Mouse (Mus musculus) small intestine, adult 2 months (tissue): ENCODE measurements at regions not wholly inside any gene's neighbourhood (a gene's known extent, or its start where the extent isn't known, plus 50 kb on each side); places are given as distances from the start of the nearest gene placed in this dataset.

ENCODE experiments used
- H3K27ac ChIP-seq: fragments of 200-500 bp; 2 replicates; pipeline ENCODE4 v1.5.1; 2012; ENCODE audit warnings: low read depth, low read length, control low read depth, inconsistent platforms; ENCODE audit not compliant: insufficient read depth
- H3K27me3 ChIP-seq: fragments of 200-500 bp; 2 replicates; pipeline ENCODE4 v1.6.1; 2012; ENCODE audit warnings: mild to moderate bottlenecking, moderate library complexity, low read length, inconsistent platforms; ENCODE audit not compliant: control insufficient read depth, insufficient read depth
- H3K36me3 ChIP-seq: fragments of 200-500 bp; 2 replicates; pipeline ENCODE4 v1.6.1; 2012; ENCODE audit warnings: mild to moderate bottlenecking, low read length, control low read depth, inconsistent platforms; ENCODE audit not compliant: control insufficient read depth, insufficient read depth
- H3K4me1 ChIP-seq: fragments of 200-500 bp; 2 replicates; pipeline ENCODE4 v1.6.1; 2012; ENCODE audit warnings: low read length, inconsistent platforms, mixed read lengths; ENCODE audit not compliant: control insufficient read depth, insufficient read depth, insufficient read length
- H3K4me3 ChIP-seq: fragments of 200-500 bp; 2 replicates; pipeline ENCODE4 v1.5.1; 2012; ENCODE audit warnings: low read depth, mild to moderate bottlenecking, control low read depth, inconsistent platforms, low read length, moderate library complexity
- CTCF ChIP-seq: fragments of 200-500 bp; IDR thresholded peaks from 2 replicates; pipeline ENCODE4 v1.5.1; 2012; ENCODE audit warnings: low read depth, mild to moderate bottlenecking, control low read depth, inconsistent platforms, low read length, moderate library complexity, mixed read lengths; ENCODE audit not compliant: insufficient replicate concordance, insufficient read length; ENCODE audit errors: extremely low read depth
- POLR2A ChIP-seq: fragments of 200-500 bp; IDR thresholded peaks from 2 replicates; pipeline ENCODE4 v1.6.1; 2012; ENCODE audit warnings: low read depth, mild to moderate bottlenecking, control low read depth, inconsistent platforms, low read length, moderate library complexity
- WGBS: fragments of 180-500 bp; shearing (Covaris S2); methylation state at CpG from one replicate; pipeline ENCODE4 v1.1.7; 2018; 5-methylcytosine and 5-hydroxymethylcytosine counted together

DNA sequence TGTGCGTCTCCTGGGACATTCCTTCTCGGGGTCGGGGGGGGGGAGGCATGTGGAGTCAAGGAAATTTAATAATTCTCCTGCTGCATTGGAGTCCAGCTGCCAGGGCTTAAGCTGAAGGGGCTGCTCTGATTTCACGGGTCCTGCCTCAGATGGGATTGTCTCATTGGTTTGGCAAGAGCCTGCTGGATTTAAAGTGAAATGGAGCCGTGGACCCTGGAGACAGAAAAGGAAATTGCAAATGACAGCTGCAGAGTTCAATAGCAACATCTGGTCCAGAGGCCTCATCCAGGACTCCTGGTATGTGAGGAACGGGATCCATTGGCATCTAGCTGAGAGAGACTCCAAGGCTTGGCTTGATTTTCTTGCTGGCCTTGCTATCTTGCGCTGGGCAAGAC, 60.5 kb upstream of the Tmpo start:
- no peak overlapping the region for H3K27ac ChIP-seq
- no peaks in the 10 kb centered on the region for H3K27me3 ChIP-seq
- TF ChIP-seq CTCF = no peak
- no peak for TF ChIP-seq POLR2A
- 59% methylated on average over 7 of the region's 7 CpGs for WGBS
- no peaks in the 10 kb centered on the region for H3K4me1 ChIP-seq
- H3K36me3 ChIP-seq = no peaks in the 10 kb centered on the region
- H3K4me3 ChIP-seq = no peak overlapping the region

DNA sequence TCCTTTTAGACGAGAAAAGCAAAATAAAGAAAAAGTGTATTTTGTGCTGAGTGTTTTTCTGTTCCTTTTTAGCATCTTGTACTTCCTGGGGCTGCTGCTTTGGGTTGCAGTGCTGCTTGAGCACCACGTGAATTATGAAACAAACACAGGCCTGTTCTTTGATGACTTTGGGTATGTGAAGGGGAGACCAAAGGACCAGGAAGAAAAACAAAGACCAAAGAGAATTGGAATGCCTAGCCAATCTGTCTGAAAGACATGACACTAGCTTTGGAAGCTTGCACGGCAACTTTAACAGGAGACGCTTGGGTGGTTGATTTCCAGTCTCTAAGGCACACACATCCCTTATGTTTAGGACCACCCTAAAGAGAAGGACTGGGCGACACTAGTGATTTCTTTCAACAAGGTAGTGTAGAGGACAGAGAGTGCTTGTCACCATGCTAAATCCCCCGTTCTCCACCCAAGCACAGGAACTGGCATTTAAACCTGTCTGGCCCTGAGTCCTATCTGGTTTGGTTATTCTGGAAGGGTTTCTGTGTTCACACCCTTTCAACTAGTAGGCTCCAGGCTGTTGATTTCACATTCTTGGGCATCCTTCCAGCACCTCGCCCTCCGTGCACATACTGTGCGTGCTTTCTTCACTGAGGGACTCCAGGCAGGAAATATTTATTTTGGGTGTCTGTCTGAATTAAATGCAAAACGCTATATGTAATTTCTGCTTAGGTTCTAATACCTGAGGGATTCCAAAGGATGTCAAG, 59.9 kb upstream of the Tmpo start:
- no peaks in the 10 kb centered on the region for H3K4me1 ChIP-seq
- H3K36me3 ChIP-seq = no peaks in the 10 kb centered on the region
- TF ChIP-seq POLR2A (no peak), CTCF (no peak)
- no peak overlapping the region for H3K27ac ChIP-seq
- no peak overlapping the region for H3K4me3 ChIP-seq
- 39% methylated on average over 10 of the region's 10 CpGs for WGBS
- H3K27me3 ChIP-seq = no peaks in the 10 kb centered on the region

DNA sequence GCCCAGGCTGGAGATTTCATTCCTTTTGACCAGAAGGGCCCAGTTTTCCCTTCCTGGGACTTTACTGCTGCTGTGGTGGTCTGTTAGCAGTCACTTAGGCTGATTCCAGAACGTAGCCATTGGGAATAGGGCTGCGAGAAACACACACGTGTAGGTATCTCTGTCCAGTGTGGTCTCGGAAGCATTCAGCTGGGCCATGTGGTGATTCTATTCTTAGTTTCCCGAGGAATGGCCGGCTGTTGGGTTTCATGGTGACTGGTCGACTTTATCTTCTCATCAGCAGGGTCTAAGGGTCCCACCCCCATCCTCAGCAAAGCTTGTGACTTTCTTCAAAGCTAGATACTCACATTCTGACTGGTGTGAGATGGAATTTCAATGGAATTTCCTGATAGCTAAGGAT, 59.2 kb upstream of the Tmpo start:
- Histone ChIP-seq H3K27me3 (no peaks in the 10 kb centered on the region), H3K4me3 (no peak overlapping the region), H3K4me1 (no peaks in the 10 kb centered on the region), H3K27ac (no peak overlapping the region), H3K36me3 (no peaks in the 10 kb centered on the region)
- 82% methylated on average over 7 of the region's 7 CpGs for WGBS
- TF ChIP-seq CTCF (no peak), POLR2A (no peak)

DNA sequence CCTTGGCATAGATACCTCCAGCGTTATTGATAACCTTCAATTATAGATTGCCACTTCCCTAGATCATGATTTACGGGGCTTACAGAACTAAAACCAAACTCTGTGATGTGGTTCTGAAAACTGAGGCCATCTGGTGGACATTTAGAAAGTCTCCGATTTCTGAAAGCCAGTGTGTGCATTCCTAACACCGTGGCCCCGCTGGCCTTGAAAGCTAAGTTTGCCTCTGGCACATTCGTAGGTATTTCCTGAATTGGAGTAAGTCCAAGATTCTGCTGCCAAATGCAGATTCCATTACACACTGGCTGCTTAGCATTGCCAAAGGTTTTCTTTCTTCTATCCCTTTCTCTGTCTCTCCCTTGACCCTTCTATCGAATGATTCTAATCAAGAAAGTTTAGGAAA, 55.7 kb upstream of the Tmpo start:
- H3K27ac ChIP-seq = no peak overlapping the region
- no peaks in the 10 kb centered on the region for H3K36me3 ChIP-seq

DNA sequence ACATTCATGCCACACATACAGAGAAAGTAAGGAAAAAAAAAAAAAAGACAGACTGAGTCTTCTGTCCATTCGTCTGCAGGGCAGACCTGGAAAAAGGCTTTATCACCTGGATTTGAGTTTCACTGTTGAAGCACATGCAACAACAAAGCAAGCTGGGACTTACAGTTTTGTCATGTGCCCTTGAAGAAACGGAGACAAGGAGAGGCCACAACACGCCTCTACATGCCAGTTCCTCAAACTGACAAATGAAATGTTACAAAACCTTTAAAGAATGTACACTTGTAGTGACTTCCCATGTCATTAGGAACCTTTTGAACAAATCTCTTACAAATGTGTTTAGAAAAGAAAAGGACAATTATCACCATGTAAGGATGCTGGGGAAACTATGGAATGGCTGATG, 53.6 kb upstream of the Tmpo start:
- Histone ChIP-seq H3K27me3 (no peaks in the 10 kb centered on the region), H3K27ac (no peak overlapping the region), H3K36me3 (no peaks in the 10 kb centered on the region), H3K4me1 (no peaks in the 10 kb centered on the region), H3K4me3 (no peak overlapping the region)
- TF ChIP-seq CTCF (no peak), POLR2A (no peak)
- WGBS = 68% methylated on average over 3 of the region's 3 CpGs

More for the DNA sequence above, 55.7 kb upstream of the Tmpo start:
- H3K4me3 ChIP-seq = no peak overlapping the region
- TF ChIP-seq CTCF (no peak), POLR2A (no peak)
- H3K27me3 ChIP-seq = no peaks in the 10 kb centered on the region
- no peaks in the 10 kb centered on the region for H3K4me1 ChIP-seq
- 14% methylated on average over 7 of the region's 7 CpGs for WGBS
